Mouse (Mus musculus) liver, embryonic 13.5 days (tissue): ENCODE data around the gene Utp14b. TPM values are rescaled to one million over a fixed set of nuclear protein-coding genes. Genes with fewer than 3 reads are reported as not detected.

Experiments
- ATAC-seq: fragments of 200-750 bp; cut with Nextera tagmentation; 2 replicates; pipeline ENCODE4 v1.8.0; 2017; ENCODE audit warnings: low read depth, mild to moderate bottlenecking, moderate number of reproducible peaks, moderate library complexity
- DNase-seq: peaks from one replicate; pipeline ENCODE4 v3.0.0; 2022
- H3K27ac ChIP-seq: fragments of 300-500 bp; sonication (generic); 2 replicates; pipeline ENCODE4 v1.5.1; 2015; ENCODE audit warnings: moderate library complexity, mild to moderate bottlenecking, inconsistent platforms
- H3K27me3 ChIP-seq: fragments of 300-500 bp; sonication (generic); 2 replicates; pipeline ENCODE4 v1.6.1; 2015; ENCODE audit warnings: mild to moderate bottlenecking, inconsistent platforms
- H3K36me3 ChIP-seq: fragments of 300-500 bp; sonication (generic); 2 replicates; pipeline ENCODE4 v1.6.1; 2015; ENCODE audit warnings: mild to moderate bottlenecking, inconsistent platforms
- H3K4me1 ChIP-seq: fragments of 300-500 bp; sonication (generic); replicated peaks from 2 replicates; pipeline ENCODE4 v1.6.1; 2015; ENCODE audit warnings: inconsistent platforms
- H3K4me2 ChIP-seq: fragments of 300-500 bp; sonication (generic); 2 replicates; pipeline ENCODE4 v1.6.1; 2015; ENCODE audit warnings: inconsistent platforms, mild to moderate bottlenecking, moderate library complexity
- H3K4me3 ChIP-seq: fragments of 300-500 bp; sonication (generic); replicated peaks from 2 replicates; pipeline ENCODE4 v1.5.1; 2015; ENCODE audit warnings: mild to moderate bottlenecking, inconsistent platforms
- H3K9ac ChIP-seq: fragments of 300-500 bp; sonication (generic); 2 replicates; pipeline ENCODE4 v1.6.1; 2015; ENCODE audit warnings: mild to moderate bottlenecking, inconsistent platforms
- H3K9me3 ChIP-seq: fragments of 300-500 bp; sonication (generic); replicated peaks from 2 replicates; pipeline ENCODE4 v1.6.1; 2016; ENCODE audit warnings: inconsistent platforms
- WGBS: fragments of 180-500 bp; shearing (Covaris S2); methylation state at CpG from one replicate; pipeline ENCODE4 v1.1.7; 2015; ENCODE audit not compliant: insufficient replicate concordance; 5-methylcytosine and 5-hydroxymethylcytosine counted together
- polyA plus RNA-seq: library from polyadenylated mRNA; unstranded; fragments of >200 nt; fragmentation: Nextera tagmentation; extraction: Ambion mirVana; gene quantifications from 2 replicates; pipeline ENCODE4 v1.2.1, GENCODE M21; 2015

The Utp14b gene
- polyA plus RNA-seq, 1 experiment from 2014 or later = 0.68 TPM

DNA sequence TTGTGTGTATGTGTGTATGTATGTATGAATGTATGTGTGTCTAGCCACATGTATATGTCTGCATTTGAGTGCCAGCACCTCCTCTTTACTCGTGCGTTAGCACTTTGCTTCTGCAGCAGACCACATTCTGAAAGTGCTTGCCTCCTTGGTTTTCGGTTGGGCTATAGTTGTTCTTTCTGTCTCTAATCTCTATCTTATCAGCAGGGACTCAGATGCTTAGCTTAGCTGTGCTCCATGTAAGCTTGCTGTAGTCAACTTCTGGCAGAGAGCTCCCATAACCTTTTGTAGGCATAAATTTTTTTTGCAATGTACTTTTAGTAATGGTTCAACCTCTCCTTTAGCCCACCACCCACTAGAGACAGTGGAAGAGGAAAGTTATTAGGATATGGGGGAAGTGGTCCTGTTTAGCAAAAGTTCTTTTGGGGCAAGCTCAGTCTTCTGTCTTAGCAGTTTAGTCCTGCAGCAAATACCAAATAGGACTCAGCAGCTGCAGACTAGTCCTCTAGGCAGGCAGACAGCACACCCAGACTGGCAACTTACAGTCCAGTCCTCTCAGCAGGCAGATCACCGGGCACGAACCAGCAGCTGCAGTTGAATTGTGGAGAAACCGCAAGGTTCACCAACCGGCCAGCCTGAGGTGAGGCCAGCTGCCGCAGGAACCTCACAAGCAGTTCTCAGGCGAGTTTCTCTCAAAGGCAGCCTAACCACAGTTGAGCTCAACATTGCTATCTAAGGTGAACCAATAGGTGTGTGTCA, 36.8 kb downstream of the Utp14b start:
- H3K27ac ChIP-seq = no peak overlapping the region
- H3K27me3 ChIP-seq = no peaks in the 10 kb centered on the region
- H3K36me3 ChIP-seq = peaks cover 51% of the 10 kb centered on the region
- DNase-seq = no peak
- H3K4me2 ChIP-seq = no peak overlapping the region
- no peaks in the 10 kb centered on the region for H3K9me3 ChIP-seq
- H3K4me3 ChIP-seq = no peak overlapping the region
- H3K4me1 ChIP-seq = 0 out of 2 replicates have a peak, but pooled peaks cover 5% of the 10 kb centered on the region
- H3K9ac ChIP-seq = no peak overlapping the region
- 0 out of 2 replicates have a peak, but pooled peaks have one; percentile 47 for ATAC-seq
- WGBS = 64% methylated on average over 9 of the region's 9 CpGs

DNA sequence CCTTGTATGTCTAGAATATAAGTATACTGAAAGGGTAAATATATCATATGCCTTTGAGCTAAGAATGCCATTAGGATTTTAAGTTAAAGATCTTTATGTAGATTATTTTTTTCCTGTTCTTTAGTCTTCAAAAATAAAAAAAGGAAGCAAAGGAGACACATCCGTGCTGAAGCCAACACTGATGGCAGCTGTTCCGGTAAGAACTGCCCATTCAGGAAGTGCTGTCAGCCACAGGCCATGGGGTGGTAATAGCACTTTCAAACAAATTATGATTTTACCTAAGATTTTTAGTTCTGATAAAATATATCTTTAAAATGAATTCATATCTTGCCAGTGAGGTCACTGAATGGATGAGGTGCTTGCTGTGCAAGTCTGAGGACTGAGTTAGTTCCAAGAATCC, 38.5 kb downstream of the Utp14b start:
- Histone ChIP-seq H3K27me3 (no peaks in the 10 kb centered on the region), H3K4me2 (no peak overlapping the region), H3K4me3 (no peak overlapping the region), H3K36me3 (peaks cover 49% of the 10 kb centered on the region), H3K27ac (no peak overlapping the region), H3K4me1 (0 out of 2 replicates have a peak, but pooled peaks cover 5% of the 10 kb centered on the region), H3K9ac (no peak overlapping the region), H3K9me3 (no peaks in the 10 kb centered on the region)
- no peak for ATAC-seq
- DNase-seq = no peak
- 38% methylated on average over 2 of the region's 2 CpGs for whole genome bisulfite sequencing

DNA sequence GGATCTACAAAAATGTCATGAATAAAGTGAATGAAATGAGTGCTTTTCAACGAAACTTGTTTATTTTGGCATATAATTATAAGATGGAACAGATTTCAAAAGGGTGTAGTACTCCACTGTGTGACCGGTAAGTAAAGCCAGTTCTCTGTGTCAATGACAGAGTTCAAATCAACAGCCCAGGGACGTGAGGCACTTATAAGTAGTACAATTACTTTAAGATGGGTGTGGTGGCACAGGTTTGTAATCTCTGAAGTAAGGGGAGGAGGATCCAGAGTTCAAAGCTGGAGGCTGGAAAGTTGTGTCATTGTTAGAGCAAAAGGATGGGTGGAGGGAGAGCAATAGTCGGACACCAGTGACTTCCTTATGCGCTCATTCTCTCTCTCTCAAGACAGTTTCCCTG, 39.1 kb downstream of the Utp14b start:
- H3K4me1 ChIP-seq = 0 out of 2 replicates have a peak, but pooled peaks cover 5% of the 10 kb centered on the region
- no peak overlapping the region for H3K27ac ChIP-seq
- no peak for ATAC-seq
- no peak for DNase-seq
- no peak overlapping the region for H3K4me2 ChIP-seq
- H3K9me3 ChIP-seq = no peaks in the 10 kb centered on the region
- H3K4me3 ChIP-seq = no peak overlapping the region
- no peak overlapping the region for H3K9ac ChIP-seq
- H3K36me3 ChIP-seq = peaks cover 52% of the 10 kb centered on the region
- 81% methylated on average over 5 of the region's 5 CpGs for WGBS
- H3K27me3 ChIP-seq = no peaks in the 10 kb centered on the region

DNA sequence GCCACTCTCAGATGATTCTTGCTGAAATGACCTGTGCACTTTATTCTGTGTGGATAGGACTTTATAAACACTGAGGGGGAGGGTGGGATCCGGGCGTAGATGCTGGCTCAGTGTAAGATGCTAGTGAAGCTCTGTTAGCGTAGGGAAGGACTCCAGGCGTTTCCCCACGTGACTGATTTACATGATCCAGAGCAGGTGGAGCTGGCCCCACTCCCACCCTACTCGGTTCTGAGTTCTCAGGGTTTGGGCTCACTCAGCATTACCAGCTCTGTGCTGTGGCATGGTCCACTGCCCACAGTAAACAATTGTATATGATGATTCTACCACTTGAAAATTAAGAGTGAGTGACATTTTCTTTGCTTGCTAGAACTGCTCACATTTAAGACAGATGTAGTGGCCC, 40.3 kb downstream of the Utp14b start:
- WGBS = 68% methylated on average over 6 of the region's 6 CpGs
- ATAC-seq (no peak), DNase-seq (no peak)
- Histone ChIP-seq H3K4me1 (0 out of 2 replicates have a peak, but pooled peaks cover 5% of the 10 kb centered on the region), H3K27ac (no peak overlapping the region), H3K4me2 (no peak overlapping the region), H3K36me3 (peaks cover 55% of the 10 kb centered on the region), H3K9me3 (no peaks in the 10 kb centered on the region), H3K9ac (no peak overlapping the region), H3K4me3 (no peak overlapping the region), H3K27me3 (no peaks in the 10 kb centered on the region)

DNA sequence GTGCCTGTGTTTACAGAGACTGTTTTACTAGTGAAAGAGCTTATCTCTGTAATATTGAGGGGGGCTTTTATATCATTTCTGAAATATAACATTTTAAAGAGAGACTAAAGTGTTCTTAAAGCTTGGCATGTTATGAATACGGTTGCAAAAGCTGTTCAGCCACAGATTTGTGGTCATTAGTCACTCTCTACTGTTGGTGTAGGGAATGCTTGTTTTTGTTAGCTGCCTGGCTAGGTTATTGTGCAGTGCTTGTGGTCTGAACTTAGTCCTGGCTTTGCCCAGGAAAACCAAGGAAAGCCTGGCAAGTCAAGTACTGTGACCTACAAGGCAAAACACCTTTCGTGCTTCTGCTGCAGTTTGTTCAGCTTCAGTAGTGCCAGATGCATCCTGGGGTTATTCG, 43.9 kb downstream of the Utp14b start:
- DNase-seq (no peak), ATAC-seq (no peak)
- no peak overlapping the region for H3K4me3 ChIP-seq
- 70% methylated on average over 3 of the region's 3 CpGs for WGBS
- no peaks in the 10 kb centered on the region for H3K9me3 ChIP-seq
- H3K9ac ChIP-seq = no peak overlapping the region
- H3K4me2 ChIP-seq = no peak overlapping the region
- peaks cover 59% of the 10 kb centered on the region for H3K36me3 ChIP-seq
- H3K27me3 ChIP-seq = no peaks in the 10 kb centered on the region
- H3K4me1 ChIP-seq = no peaks in the 10 kb centered on the region
- H3K27ac ChIP-seq = no peak overlapping the region

DNA sequence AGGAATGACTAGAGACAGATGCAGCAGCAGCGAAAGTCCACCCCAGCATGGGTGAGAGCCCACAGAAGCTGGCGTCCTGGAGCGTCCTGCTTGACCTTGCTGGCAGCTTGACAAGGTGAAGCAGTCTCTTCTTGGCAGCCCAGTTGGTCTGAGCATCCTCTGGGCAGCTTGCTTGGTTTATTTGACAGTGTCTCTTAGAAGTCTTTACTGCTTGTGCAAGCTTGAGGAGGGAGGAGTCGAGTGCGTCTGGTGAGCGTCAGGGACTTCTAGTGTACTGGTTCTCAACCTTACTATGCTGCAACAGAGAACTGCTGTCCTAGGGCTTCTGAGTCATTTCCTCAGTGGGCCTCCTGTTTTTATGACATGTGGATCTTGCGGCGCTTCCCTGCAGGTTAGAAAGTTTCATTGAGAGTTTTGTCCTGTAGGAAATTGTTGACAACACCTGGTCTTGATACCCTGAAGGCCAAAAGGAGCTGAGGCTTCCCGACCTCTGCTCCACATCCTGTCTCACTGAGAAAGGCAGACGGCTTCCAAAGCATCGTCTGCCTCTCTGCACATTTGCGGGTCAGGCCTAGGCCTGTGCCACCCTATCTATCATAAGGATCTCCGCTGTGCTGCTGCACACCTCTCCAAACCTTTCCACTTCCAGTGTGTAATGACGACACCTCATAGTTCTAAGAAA, 44.6 kb downstream of the Utp14b start:
- peaks cover 54% of the 10 kb centered on the region for H3K36me3 ChIP-seq
- peak; percentile 29; the same call in 1 of the 2 replicates for ATAC-seq

DNA sequence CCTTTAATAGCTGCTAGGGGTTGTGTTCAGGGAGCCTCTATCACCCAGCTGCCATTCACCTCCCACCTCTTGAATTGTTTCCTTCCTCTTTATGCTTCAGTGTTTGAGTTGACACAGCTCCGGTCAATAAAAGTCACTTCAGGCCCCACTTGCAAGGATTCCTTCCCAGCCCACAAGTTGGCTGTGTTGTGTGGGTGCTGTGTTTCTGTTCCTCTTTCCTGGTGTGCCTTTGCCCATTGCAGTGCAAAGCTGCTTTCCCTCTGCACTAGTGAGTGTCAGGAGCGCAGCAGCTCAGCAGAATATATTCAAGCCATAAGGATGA, 45.1 kb downstream of the Utp14b start:
- H3K9ac ChIP-seq = no peak overlapping the region
- H3K4me2 ChIP-seq = no peak overlapping the region
- no peak overlapping the region for H3K27ac ChIP-seq
- no peaks in the 10 kb centered on the region for H3K9me3 ChIP-seq
- ATAC-seq = no peak; the same call in 1 of the 2 replicates
- no peaks in the 10 kb centered on the region for H3K4me1 ChIP-seq
- H3K27me3 ChIP-seq = no peaks in the 10 kb centered on the region
- no peak overlapping the region for H3K4me3 ChIP-seq
- H3K36me3 ChIP-seq = peaks cover 51% of the 10 kb centered on the region
- no peak for DNase-seq
- WGBS = 65% methylated on average over 2 of the region's 2 CpGs

More for the DNA sequence above, 44.6 kb downstream of the Utp14b start:
- Histone ChIP-seq H3K9ac (no peak overlapping the region), H3K4me3 (no peak overlapping the region), H3K9me3 (no peaks in the 10 kb centered on the region), H3K27me3 (no peaks in the 10 kb centered on the region), H3K4me1 (no peaks in the 10 kb centered on the region), H3K27ac (no peak overlapping the region), H3K4me2 (no peak overlapping the region)
- WGBS = 45% methylated on average over 14 of the region's 14 CpGs
- no peak for DNase-seq

DNA sequence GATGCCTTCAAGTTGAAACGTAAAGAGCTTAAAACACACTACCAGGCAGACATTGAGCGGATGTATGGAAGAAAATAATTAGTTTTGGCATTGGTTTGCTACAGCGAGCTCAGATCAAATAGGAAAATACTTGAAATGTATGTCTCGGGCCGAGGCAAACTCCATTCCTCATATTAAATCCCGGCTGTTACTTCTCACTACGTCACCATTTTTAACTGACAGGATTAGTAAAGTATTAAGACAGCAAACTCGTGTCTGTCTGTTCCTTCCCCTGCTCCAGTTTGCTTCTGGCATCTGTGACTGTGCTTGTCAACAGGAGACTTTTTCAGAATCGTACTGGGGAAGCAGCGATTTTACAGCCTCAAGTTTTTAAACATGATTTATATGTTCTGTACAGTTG, 48.5 kb downstream of the Utp14b start:
- Histone ChIP-seq H3K27ac (no peak overlapping the region), H3K4me3 (no peak overlapping the region), H3K4me2 (no peak overlapping the region), H3K36me3 (peaks cover 31% of the 10 kb centered on the region), H3K27me3 (no peaks in the 10 kb centered on the region), H3K9me3 (no peaks in the 10 kb centered on the region), H3K9ac (no peak overlapping the region), H3K4me1 (no peaks in the 10 kb centered on the region)
- no peak for DNase-seq
- 74% methylated on average over 10 of the region's 10 CpGs for WGBS
- ATAC-seq = no peak

DNA sequence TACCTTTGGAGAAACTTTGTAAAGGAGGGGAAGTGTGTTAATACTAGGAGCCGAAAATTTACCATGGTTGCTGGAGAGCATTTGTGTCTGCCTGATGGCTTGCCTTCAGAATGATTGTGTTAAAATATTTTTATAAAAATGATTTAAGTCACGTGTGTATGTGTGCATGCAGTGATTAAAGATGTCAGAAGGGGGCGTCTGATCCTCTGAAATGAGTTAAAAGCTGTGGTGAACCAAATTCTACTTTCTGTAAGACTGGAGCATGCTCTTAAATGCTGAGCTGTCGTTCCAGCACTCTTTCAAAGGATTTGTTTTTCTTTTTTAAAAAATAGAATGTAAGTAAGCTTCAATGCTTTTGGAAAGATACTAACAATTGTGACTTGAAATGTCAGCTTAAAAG, 49.4 kb downstream of the Utp14b start:
- H3K9ac ChIP-seq = no peak overlapping the region
- DNase-seq (no peak), ATAC-seq (no peak)
- no peaks in the 10 kb centered on the region for H3K9me3 ChIP-seq
- no peaks in the 10 kb centered on the region for H3K4me1 ChIP-seq
- no peak overlapping the region for H3K27ac ChIP-seq
- H3K4me3 ChIP-seq = no peak overlapping the region
- H3K4me2 ChIP-seq = no peak overlapping the region
- H3K36me3 ChIP-seq = peaks cover 23% of the 10 kb centered on the region
- H3K27me3 ChIP-seq = no peaks in the 10 kb centered on the region
- WGBS = 43% methylated on average over 4 of the region's 4 CpGs

DNA sequence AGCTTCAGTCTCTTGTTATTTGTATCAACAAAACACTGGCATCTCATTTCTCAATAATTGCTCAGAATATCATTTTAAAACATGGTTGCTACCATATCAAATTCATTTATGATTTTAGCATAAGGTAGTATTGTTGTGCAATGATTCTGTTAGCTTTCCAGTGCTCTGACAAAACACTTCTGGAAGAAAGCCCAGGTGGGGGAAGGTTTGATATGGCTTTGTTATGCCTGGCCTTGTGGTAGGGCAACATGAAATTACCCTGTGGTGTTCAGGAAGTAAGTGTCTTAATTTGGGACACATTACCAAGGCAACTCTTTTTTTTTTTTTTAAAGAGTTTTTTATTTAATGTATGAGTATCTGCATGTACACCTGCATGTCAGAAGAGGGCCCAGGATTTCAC, 52.2 kb downstream of the Utp14b start:
- Histone ChIP-seq H3K9ac (no peak overlapping the region), H3K4me2 (no peak overlapping the region), H3K9me3 (no peaks in the 10 kb centered on the region), H3K4me3 (no peak overlapping the region), H3K36me3 (no peaks in the 10 kb centered on the region), H3K4me1 (no peaks in the 10 kb centered on the region), H3K27me3 (no peaks in the 10 kb centered on the region), H3K27ac (no peak overlapping the region)
- DNase-seq = no peak
- no peak for ATAC-seq

DNA sequence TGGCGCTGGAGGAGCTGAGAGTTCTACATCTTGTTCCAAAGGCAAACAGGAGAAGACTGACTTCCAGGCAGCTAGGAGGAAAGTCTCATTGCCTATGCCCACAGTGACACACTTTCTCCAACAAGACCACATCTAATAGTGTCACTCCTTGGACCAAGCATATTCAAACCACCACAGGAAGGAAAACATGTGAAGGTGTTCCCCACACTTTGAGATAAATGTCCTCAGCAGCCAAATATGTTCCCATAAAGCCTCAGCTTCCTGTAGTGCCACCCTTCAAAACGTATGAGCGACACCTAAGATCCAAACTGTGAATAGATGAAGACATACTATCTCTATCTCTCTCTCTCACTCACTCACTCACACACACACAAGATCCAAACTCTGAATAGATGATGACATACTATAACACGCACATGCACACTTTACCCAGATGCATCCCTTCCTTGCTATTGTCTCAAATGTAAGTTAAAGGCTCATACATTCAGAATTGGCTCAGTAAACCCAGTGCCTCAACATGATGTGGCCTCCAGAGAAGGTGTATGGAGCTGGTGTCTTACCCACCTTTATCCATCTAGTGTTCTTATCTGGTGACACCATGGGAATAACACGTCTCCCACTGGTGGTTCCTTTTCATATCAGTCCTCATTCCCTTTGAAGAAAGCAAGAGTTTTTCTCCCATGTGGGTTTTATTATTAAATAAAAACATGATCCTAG, 52.9 kb downstream of the Utp14b start:
- H3K27ac ChIP-seq = no peak overlapping the region
- H3K4me2 ChIP-seq = no peak overlapping the region
- DNase-seq = no peak
- ATAC-seq = no peak
- no peak overlapping the region for H3K4me3 ChIP-seq
- 47% methylated on average over 5 of the region's 5 CpGs for WGBS
- no peaks in the 10 kb centered on the region for H3K4me1 ChIP-seq
- H3K9me3 ChIP-seq = no peaks in the 10 kb centered on the region
- no peaks in the 10 kb centered on the region for H3K36me3 ChIP-seq
- no peak overlapping the region for H3K9ac ChIP-seq
- H3K27me3 ChIP-seq = no peaks in the 10 kb centered on the region
